Mouse (Mus musculus): Measurements from ENCODE around the gene Ccdc153.

- no peak for TF ChIP-seq POLR2A (IDR thresholded peaks at IDR 0.05; ENCODE audit: control insufficient read depth, extremely low read depth, insufficient read depth, low read length, poor library complexity)
- no peak for TF ChIP-seq CTCF (IDR thresholded peaks at IDR 0.05; ENCODE audit: borderline replicate concordance, control insufficient read depth, extremely low read depth, insufficient read depth, low read length, poor library complexity)
These were observed 14.7 kb downstream of the Ccdc153 start for GRCm38 (mm10) chr9:44255136-44255521.
